Mouse (Mus musculus) myocyte (in vitro differentiated cells): ENCODE results near the gene Myt1l. TPM values are rescaled to one million over a fixed set of nuclear protein-coding genes. Genes with fewer than 3 reads are reported as not detected.

Experiments used
- H3K27me3 ChIP-seq: one replicate; pipeline ENCODE4 v1.6.1; 2011; ENCODE audit not compliant: control insufficient read depth, insufficient read depth, insufficient read length
- H3K36me3 ChIP-seq: one replicate; pipeline ENCODE4 v1.6.1; 2011; ENCODE audit not compliant: control insufficient read depth, insufficient read depth
- H3K4me2 ChIP-seq: one replicate; pipeline ENCODE4 v1.6.1; 2011; ENCODE audit warnings: low read depth, control low read depth
- H3K4me3 ChIP-seq: one replicate; pipeline ENCODE4 v1.5.1; 2011; ENCODE audit warnings: mild to moderate bottlenecking, control low read depth, moderate library complexity
- H3K79me2 ChIP-seq: one replicate; pipeline ENCODE4 v1.6.1; 2011; ENCODE audit not compliant: control insufficient read depth, insufficient read depth
- H3ac ChIP-seq: one replicate; pipeline ENCODE4 v1.6.1; 2011; ENCODE audit not compliant: control insufficient read depth, insufficient read length
- CEBPB ChIP-seq: IDR thresholded peaks from 2 replicates; pipeline ENCODE4 v1.6.1; 2011; ENCODE audit warnings: mild to moderate bottlenecking, moderate library complexity; ENCODE audit not compliant: poor library complexity, insufficient read depth, severe bottlenecking
- E2F4 ChIP-seq: IDR thresholded peaks from one replicate; pipeline ENCODE4 v1.6.1; 2011; ENCODE audit warnings: mild to moderate bottlenecking, control low read depth, moderate library complexity; ENCODE audit not compliant: insufficient read depth
- MAX ChIP-seq: IDR thresholded peaks from one replicate; pipeline ENCODE4 v1.6.1; 2011; ENCODE audit warnings: low read depth, mild to moderate bottlenecking, control low read depth
- MYOD1 ChIP-seq, 3 experiments: IDR thresholded peaks; one replicate each; pipeline ENCODE4 v1.6.1; 2011; ENCODE audit warnings: control low read depth in 2 of 3, low read depth in 2 of 3, mild to moderate bottlenecking in 2 of 3, moderate library complexity in 1 of 3; ENCODE audit not compliant: insufficient read length in 2 of 3, control insufficient read depth in 1 of 3
- MYOG ChIP-seq, 3 experiments: IDR thresholded peaks; one replicate each; pipeline ENCODE4 v1.6.1; 2011; ENCODE audit warnings: control low read depth in 2 of 3, low read depth in 2 of 3, mild to moderate bottlenecking in 2 of 3; ENCODE audit not compliant: insufficient read length in 2 of 3, control insufficient read depth in 1 of 3, insufficient read depth in 1 of 3
- POLR2A ChIP-seq: IDR thresholded peaks from one replicate; pipeline ENCODE4 v1.6.1; 2011; ENCODE audit warnings: low read depth, mild to moderate bottlenecking, control low read depth, moderate library complexity; ENCODE audit not compliant: insufficient read length
- POLR2AphosphoS2 ChIP-seq: IDR thresholded peaks from one replicate; pipeline ENCODE4 v1.6.1; 2011; ENCODE audit warnings: low read depth, control low read depth; ENCODE audit not compliant: insufficient read length
- REST ChIP-seq: IDR thresholded peaks from one replicate; pipeline ENCODE4 v1.6.1; 2011; ENCODE audit warnings: mild to moderate bottlenecking, control low read depth, moderate library complexity; ENCODE audit not compliant: insufficient read depth, insufficient read length
- SRF ChIP-seq: IDR thresholded peaks from one replicate; pipeline ENCODE4 v1.6.1; 2011; ENCODE audit warnings: low read depth; ENCODE audit not compliant: control insufficient read depth, insufficient read length
- TCF12 ChIP-seq: IDR thresholded peaks from one replicate; pipeline ENCODE4 v1.6.1; 2011; ENCODE audit warnings: mild to moderate bottlenecking, control low read depth; ENCODE audit not compliant: poor library complexity, insufficient read depth, severe bottlenecking
- TCF3 ChIP-seq: IDR thresholded peaks from one replicate; pipeline ENCODE4 v1.6.1; 2011; ENCODE audit warnings: low read depth, control low read depth; ENCODE audit not compliant: insufficient read length
- USF1 ChIP-seq: IDR thresholded peaks from one replicate; pipeline ENCODE4 v1.6.1; 2011; ENCODE audit warnings: low read depth, mild to moderate bottlenecking, control low read depth, moderate library complexity
- polyA plus RNA-seq: library from polyadenylated mRNA; unstranded; fragments of >200 nt; fragmentation: generic; extraction: Trizol; gene quantifications from one replicate; pipeline ENCODE4 v1.2.1, GENCODE M21; 2012; ENCODE audit warnings: missing spikeins

Gene Myt1l
- polyA plus RNA-seq, 1 experiment, result 0.01 TPM

- no peak overlapping the region for H3K4me2 ChIP-seq
- H3K27me3 ChIP-seq, result no peaks in the 10 kb centered on the region
- H3ac ChIP-seq, result no peak overlapping the region
- no peak for TF ChIP-seq MYOG (IDR thresholded peaks at IDR 0.05; ENCODE audit: control insufficient read depth in 1 of 3, insufficient read depth in 1 of 3, insufficient read length in 2 of 3, low read depth in 2 of 3)
- TF ChIP-seq REST, result no peak
- TF ChIP-seq MAX, result no peak
- TF ChIP-seq MYOD1 (IDR thresholded peaks at IDR 0.05; ENCODE audit: control insufficient read depth in 1 of 3, insufficient read length in 2 of 3, low read depth in 2 of 3), result no peak
- no peak for TF ChIP-seq E2F4
- no peak for TF ChIP-seq SRF
- no peak for TF ChIP-seq TCF3
- no peak for TF ChIP-seq TCF12
- H3K79me2 ChIP-seq, result no peaks in the 10 kb centered on the region
- no peak overlapping the region for H3K4me3 ChIP-seq
- H3K36me3 ChIP-seq, result no peaks in the 10 kb centered on the region
Observed at GRCm38 (mm10) chr12:29593787-29594186, 65.6 kb downstream of the Myt1l start.

- no peak overlapping the region for H3K4me3 ChIP-seq
- no peaks in the 10 kb centered on the region for H3K79me2 ChIP-seq
- H3K4me2 ChIP-seq, result no peak overlapping the region
- H3K36me3 ChIP-seq, result no peaks in the 10 kb centered on the region
- no peaks in the 10 kb centered on the region for H3K27me3 ChIP-seq
- no peak for TF ChIP-seq MAX
- TF ChIP-seq E2F4, result no peak
- no peak for TF ChIP-seq MYOG (IDR thresholded peaks at IDR 0.05; ENCODE audit: control insufficient read depth in 1 of 3, insufficient read depth in 1 of 3, insufficient read length in 2 of 3, low read depth in 2 of 3)
- no peak for TF ChIP-seq POLR2A
- no peak for TF ChIP-seq CEBPB
- TF ChIP-seq REST, result no peak
- no peak for TF ChIP-seq TCF3
- no peak for TF ChIP-seq POLR2AphosphoS2
- no peak for TF ChIP-seq USF1
- TF ChIP-seq MYOD1 (IDR thresholded peaks at IDR 0.05; ENCODE audit: control insufficient read depth in 1 of 3, insufficient read length in 2 of 3, low read depth in 2 of 3), result no peak
- no peak for TF ChIP-seq TCF12
- TF ChIP-seq SRF, result no peak
- H3ac ChIP-seq, result no peak overlapping the region
Observed at GRCm38 (mm10) chr12:29599916-29600315, 71.7 kb downstream of the Myt1l start.

GRCm38 (mm10) chr12:29601223-29601622 is 73.0 kb downstream of the Myt1l start:
- Histone ChIP-seq H3K79me2 (no peaks in the 10 kb centered on the region), H3K27me3 (no peaks in the 10 kb centered on the region), H3K4me3 (no peak overlapping the region), H3K4me2 (no peak overlapping the region), H3ac (no peak overlapping the region), H3K36me3 (no peaks in the 10 kb centered on the region)
- TF ChIP-seq E2F4, result no peak
- no peak for TF ChIP-seq REST
- TF ChIP-seq USF1, result no peak
- no peak for TF ChIP-seq POLR2A
- no peak for TF ChIP-seq MYOG (IDR thresholded peaks at IDR 0.05; ENCODE audit: control insufficient read depth in 1 of 3, insufficient read depth in 1 of 3, insufficient read length in 2 of 3, low read depth in 2 of 3)

GRCm38 (mm10) chr12:29604659-29605058 is 76.5 kb downstream of the Myt1l start:
- TF ChIP-seq POLR2AphosphoS2 (no peak), USF1 (no peak), MYOD1 (IDR thresholded peaks at IDR 0.05; ENCODE audit: control insufficient read depth in 1 of 3, insufficient read length in 2 of 3, low read depth in 2 of 3) (no peak), REST (no peak), E2F4 (no peak), CEBPB (no peak), POLR2A (no peak), MYOG (IDR thresholded peaks at IDR 0.05; ENCODE audit: control insufficient read depth in 1 of 3, insufficient read depth in 1 of 3, insufficient read length in 2 of 3, low read depth in 2 of 3) (no peak), TCF3 (no peak), SRF (no peak), TCF12 (no peak), MAX (no peak)
- H3K36me3 ChIP-seq, result no peaks in the 10 kb centered on the region

GRCm38 (mm10) chr12:29605124-29605523 is 76.9 kb downstream of the Myt1l start:
- Histone ChIP-seq H3K27me3 (no peaks in the 10 kb centered on the region), H3K4me2 (no peak overlapping the region), H3K36me3 (no peaks in the 10 kb centered on the region), H3ac (no peak overlapping the region), H3K4me3 (no peak overlapping the region), H3K79me2 (no peaks in the 10 kb centered on the region)
- TF ChIP-seq MYOG (IDR thresholded peaks at IDR 0.05; ENCODE audit: control insufficient read depth in 1 of 3, insufficient read depth in 1 of 3, insufficient read length in 2 of 3, low read depth in 2 of 3), result no peak
- no peak for TF ChIP-seq TCF12
- no peak for TF ChIP-seq SRF
- no peak for TF ChIP-seq E2F4
- no peak for TF ChIP-seq MAX
- no peak for TF ChIP-seq POLR2A
- no peak for TF ChIP-seq CEBPB
- TF ChIP-seq POLR2AphosphoS2, result no peak
- no peak for TF ChIP-seq MYOD1 (IDR thresholded peaks at IDR 0.05; ENCODE audit: control insufficient read depth in 1 of 3, insufficient read length in 2 of 3, low read depth in 2 of 3)
- no peak for TF ChIP-seq TCF3
- TF ChIP-seq REST, result no peak
- TF ChIP-seq USF1, result no peak

More at GRCm38 (mm10) chr12:29604659-29605058, 76.5 kb downstream of the Myt1l start:
- no peak overlapping the region for H3ac ChIP-seq
- H3K27me3 ChIP-seq, result no peaks in the 10 kb centered on the region
- H3K79me2 ChIP-seq, result no peaks in the 10 kb centered on the region
- no peak overlapping the region for H3K4me3 ChIP-seq
- no peak overlapping the region for H3K4me2 ChIP-seq
